Mouse (Mus musculus) heart, adult 2 months (tissue): ENCODE data around the gene Fam214b.

Source experiments
- CTCF ChIP-seq: fragments of 200-600 bp; IDR thresholded peaks from 2 replicates; pipeline ENCODE4 v1.8.1; 2022; ENCODE audit warnings: antibody characterized with exemption, mild to moderate bottlenecking, moderate library complexity
- POLR2A ChIP-seq: fragments of 200-500 bp; IDR thresholded peaks from 2 replicates; pipeline ENCODE4 v1.6.1; 2011; ENCODE audit warnings: mild to moderate bottlenecking, low read depth, low read length, control low read depth; ENCODE audit not compliant: insufficient read depth

GRCm38 (mm10) chr4:42988296-42988695, 57.7 kb downstream of the Fam214b start:
- TF ChIP-seq CTCF (peak; percentile 43), POLR2A (no peak)
